Mouse (Mus musculus) adrenal gland, postnatal 10 days (tissue): ENCODE results near the gene Rptor. TPM values are rescaled to one million over a fixed set of nuclear protein-coding genes. Genes with fewer than 3 reads are reported as not detected.

ENCODE experiments used
- DNase-seq: peaks from one replicate; pipeline ENCODE4 v3.0.0; 2021; ENCODE audit warnings: mixed read lengths
- total RNA-seq, 2 experiments: library from RNA; stranded (reverse); gene quantifications; 2 replicates each; pipeline ENCODE4 v1.2.3; 2021

Gene Rptor
- total RNA-seq, 2 experiments from 2014 or later: 36.9 to 50.6 TPM

- no peak for DNase-seq
These were observed 304.4 kb downstream of the Rptor start for GRCm38 (mm10) chr11:119907006-119907650.

GRCm38 (mm10) chr11:119907711-119908110, 305.0 kb downstream of the Rptor start:
- DNase-seq: no peak

GRCm38 (mm10) chr11:119909436-119909835, 306.7 kb downstream of the Rptor start:
- DNase-seq: peak; percentile 86

- DNase-seq: no peak
These were observed 310.1 kb downstream of the Rptor start for GRCm38 (mm10) chr11:119912845-119913244.

- peak; percentile 97 for DNase-seq
These were observed 310.7 kb downstream of the Rptor start, which contains the start of gene Chmp6 for GRCm38 (mm10) chr11:119913291-119913934. Gene Chmp6, plus strand, starts transcription at chr11:119913441.

- DNase-seq: no peak
These were observed 311.2 kb downstream of the Rptor start for GRCm38 (mm10) chr11:119913935-119914314.

GRCm38 (mm10) chr11:119914381-119914780, 311.7 kb downstream of the Rptor start:
- no peak for DNase-seq

- no peak for DNase-seq
These were observed 313.0 kb downstream of the Rptor start for GRCm38 (mm10) chr11:119915666-119916065.

GRCm38 (mm10) chr11:119916102-119916790, 313.5 kb downstream of the Rptor start:
- peak; percentile 63 for DNase-seq

GRCm38 (mm10) chr11:119916834-119917469, 314.2 kb downstream of the Rptor start:
- no peak for DNase-seq

GRCm38 (mm10) chr11:119918521-119918920, 315.8 kb downstream of the Rptor start:
- DNase-seq: peak; percentile 69

GRCm38 (mm10) chr11:119919432-119919831, 316.7 kb downstream of the Rptor start:
- DNase-seq: no peak

- peak; percentile 85 for DNase-seq
These were observed 317.2 kb downstream of the Rptor start for GRCm38 (mm10) chr11:119919897-119920296.

GRCm38 (mm10) chr11:119920668-119921067, 318.0 kb downstream of the Rptor start:
- no peak for DNase-seq

- no peak for DNase-seq
These were observed 322.5 kb downstream of the Rptor start for GRCm38 (mm10) chr11:119925176-119925575.

- DNase-seq: no peak
These were observed 324.1 kb downstream of the Rptor start for GRCm38 (mm10) chr11:119926762-119927161.

- DNase-seq: no peak
These were observed 325.4 kb downstream of the Rptor start for GRCm38 (mm10) chr11:119928023-119928681.

GRCm38 (mm10) chr11:119929603-119930265, 327.0 kb downstream of the Rptor start:
- no peak for DNase-seq

- no peak for DNase-seq
These were observed 329.1 kb downstream of the Rptor start for GRCm38 (mm10) chr11:119931809-119932208.

- DNase-seq: no peak
These were observed 330.4 kb downstream of the Rptor start for GRCm38 (mm10) chr11:119933142-119933541.

- DNase-seq: no peak
These were observed 331.3 kb downstream of the Rptor start for GRCm38 (mm10) chr11:119933819-119934583.
